Mouse (Mus musculus) left cerebral cortex, adult 18-20 months (tissue): ENCODE measurements around the gene Umodl1. TPM values are rescaled to one million over a fixed set of nuclear protein-coding genes. Genes with fewer than 3 reads are reported as not detected.
A peak's percentile ranks its signal among the peaks of the same experiment; 100 is the strongest.

ENCODE experiments used
- DNase-seq, 2 experiments: peaks; one replicate each; pipeline ENCODE4 v3.0.0; 2021 to 2022; ENCODE audit warnings: low spot score in 2 of 2, mixed read lengths in 1 of 2
- microRNA-seq, 2 experiments: library from miRNA; unstranded; fragments of <30 nt; microRNA quantifications; one replicate each; pipeline ENCODE4 v1.2.0; 2021
- total RNA-seq, 2 experiments: library from RNA; stranded (reverse); gene quantifications; 2 replicates each; pipeline ENCODE4 v1.2.3; 2021

Umodl1 gene
- total RNA-seq, 2 experiments from 2014 or later = 0.16 TPM; not detected in 1

GRCm38 (mm10) chr17:31036168-31036876 is 81.9 kb downstream of the Umodl1 start:
- DNase-seq = peak; percentile 56 to 64

- no peak for DNase-seq
Observed at GRCm38 (mm10) chr17:31037331-31037730, 82.9 kb downstream of the Umodl1 start.

- no peak for DNase-seq
Observed at GRCm38 (mm10) chr17:31038381-31038780, 83.9 kb downstream of the Umodl1 start.

GRCm38 (mm10) chr17:31039626-31040025 is 85.2 kb downstream of the Umodl1 start:
- DNase-seq = no peak

- no peak for DNase-seq
Observed at GRCm38 (mm10) chr17:31040421-31040820, 86.0 kb downstream of the Umodl1 start.

- DNase-seq = no peak
Observed at GRCm38 (mm10) chr17:31042751-31043150, 88.3 kb downstream of the Umodl1 start.

GRCm38 (mm10) chr17:31057151-31057890 is 102.9 kb downstream of the Umodl1 start, which contains the start of gene Abcg1:
Gene Abcg1, plus strand, starts transcription at chr17:31057675.
- DNase-seq = peak; percentile 71 to 79

GRCm38 (mm10) chr17:31057891-31058744 is 103.7 kb downstream of the Umodl1 start:
- DNase-seq = peak; percentile 40 to 49

- DNase-seq = peak; percentile 75 to 83
Observed at GRCm38 (mm10) chr17:31058745-31059085, 104.3 kb downstream of the Umodl1 start.

- no peak for DNase-seq
Observed at GRCm38 (mm10) chr17:31060196-31060587, 105.8 kb downstream of the Umodl1 start.

Small RNA genes lying within 50 kb of the gene (microRNA-seq; reads per million reads assigned to microRNA genes)
- gene Gm24026 = 0 reads per million in 2 experiments

Other genes starting within 250 kb of the Umodl1 start
- under 1 TPM; 0.56 to 0.65 TPM for gene Glp1r, start 52.8 kb upstream of the Umodl1 start, total RNA-seq
- 10 to 100 TPM; 70.5 to 80.0 TPM for gene Abcg1, start 103.0 kb downstream of the Umodl1 start, total RNA-seq
- not detected for gene Tff3, start 175.0 kb downstream of the Umodl1 start, total RNA-seq
- gene Tff2, start 189.6 kb downstream of the Umodl1 start, total RNA-seq = not detected
- gene Tff1, start 210.6 kb downstream of the Umodl1 start, total RNA-seq = not detected
- under 1 TPM in 1 of 2 experiments, not detected in 1; 0.12 TPM for gene Tmprss3, start 244.3 kb downstream of the Umodl1 start, total RNA-seq